Mouse (Mus musculus): Measurements from ENCODE around the gene Neurl4.
"Not testable (repeated sequence)": the region's sequence is repeated elsewhere in the genome, so short reads cannot be mapped to it uniquely, and the experiment has no call there.

Neurl4 gene

GRCm38 (mm10) chr11:69914372-69914764, 13.5 kb downstream of the Neurl4 start:
- DNase-seq = no peak

- no peak for DNase-seq
These were observed 14.1 kb downstream of the Neurl4 start for GRCm38 (mm10) chr11:69914917-69915430.

GRCm38 (mm10) chr11:69915667-69916627, 15.1 kb downstream of the Neurl4 start:
- DNase-seq = no peak

- not testable (repeated sequence) for DNase-seq
These were observed 15.9 kb downstream of the Neurl4 start for GRCm38 (mm10) chr11:69916652-69917378.

GRCm38 (mm10) chr11:69917379-69917948, 16.6 kb downstream of the Neurl4 start:
- no peak for DNase-seq

- DNase-seq = no peak
These were observed 17.2 kb downstream of the Neurl4 start for GRCm38 (mm10) chr11:69918118-69918517.

GRCm38 (mm10) chr11:69919053-69919452, 18.2 kb downstream of the Neurl4 start:
- no peak for DNase-seq

- peak; percentile 67 for DNase-seq
These were observed 18.9 kb downstream of the Neurl4 start for GRCm38 (mm10) chr11:69919661-69920265.

- peak; percentile 77 for DNase-seq
These were observed 19.6 kb downstream of the Neurl4 start for GRCm38 (mm10) chr11:69920266-69921031.

- peak; percentile 100 for DNase-seq
These were observed 20.5 kb downstream of the Neurl4 start, which contains the start of gene Eif5a for GRCm38 (mm10) chr11:69921114-69922011. Eif5a (minus strand) TSS chr11:69921958.

- no peak for DNase-seq
These were observed 21.3 kb downstream of the Neurl4 start for GRCm38 (mm10) chr11:69922012-69922756.

- DNase-seq = no peak
These were observed 21.9 kb downstream of the Neurl4 start for GRCm38 (mm10) chr11:69922796-69923195.

GRCm38 (mm10) chr11:69927501-69927900, 26.6 kb downstream of the Neurl4 start:
- no peak for DNase-seq

- DNase-seq = no peak
These were observed 28.8 kb downstream of the Neurl4 start for GRCm38 (mm10) chr11:69929712-69930111.

GRCm38 (mm10) chr11:69930176-69930575, 29.3 kb downstream of the Neurl4 start:
- DNase-seq = not testable (repeated sequence)

- no peak for DNase-seq
These were observed 30.2 kb downstream of the Neurl4 start for GRCm38 (mm10) chr11:69930967-69931537.

- DNase-seq = no peak
These were observed 30.9 kb downstream of the Neurl4 start for GRCm38 (mm10) chr11:69931769-69932168.

GRCm38 (mm10) chr11:69932254-69932653, 31.4 kb downstream of the Neurl4 start:
- DNase-seq = no peak

GRCm38 (mm10) chr11:69933066-69933465, 32.2 kb downstream of the Neurl4 start:
- no peak for DNase-seq

GRCm38 (mm10) chr11:69934169-69934568, 33.3 kb downstream of the Neurl4 start:
- DNase-seq = peak; percentile 78
